Comparison of ENCODE assay signal across 20 mouse cellular contexts in genomic region chr2:85265037-85265524, GRCm38 (mm10).
"Had no signal": no experiment of that assay in that cellular context is flagged by ENCODE, and none has a peak within 500 bp of the region (broad histone marks: within the 10 kb centered on the region; RNA-seq: fewer than 3 reads in every experiment).

No protein-coding gene starts in this region.

- H3K27me3 ChIP-seq: lung, embryonic 15.5 days; megakaryocyte, embryonic 14.5 days; midbrain, embryonic 13.5 days; midbrain, embryonic 15.5 days; neural tube, embryonic 13.5 days; neural tube, embryonic 15.5 days; stomach, embryonic 15.5 days had no signal

- H3K4me3 ChIP-seq: lung, embryonic 15.5 days; megakaryocyte, embryonic 14.5 days; midbrain, embryonic 13.5 days; midbrain, embryonic 15.5 days; myocyte; neural tube, embryonic 13.5 days; neural tube, embryonic 15.5 days; stomach, embryonic 15.5 days had no signal

- H3K36me3 ChIP-seq: lung, embryonic 15.5 days; midbrain, embryonic 13.5 days; midbrain, embryonic 15.5 days; neural tube, embryonic 13.5 days; neural tube, embryonic 15.5 days; stomach, embryonic 15.5 days had no signal

- H3K27ac ChIP-seq: lung, embryonic 15.5 days; macrophage; midbrain, embryonic 13.5 days; midbrain, embryonic 15.5 days; neural tube, embryonic 13.5 days; neural tube, embryonic 15.5 days; stomach, embryonic 15.5 days; stomach, postnatal 0 days had no signal

- H3K9ac ChIP-seq: liver, postnatal 0 days; lung, embryonic 15.5 days; midbrain, embryonic 13.5 days; midbrain, embryonic 15.5 days; neural tube, embryonic 13.5 days; neural tube, embryonic 15.5 days; stomach, embryonic 15.5 days had no signal

- H3K4me1 ChIP-seq: lung, embryonic 15.5 days; megakaryocyte, embryonic 14.5 days; midbrain, embryonic 13.5 days; midbrain, embryonic 15.5 days; neural tube, embryonic 13.5 days; neural tube, embryonic 15.5 days; stomach, embryonic 15.5 days had no signal

- H3K9me3 ChIP-seq: lung, embryonic 15.5 days; megakaryocyte, embryonic 14.5 days; midbrain, embryonic 13.5 days; midbrain, embryonic 15.5 days; neural tube, embryonic 13.5 days; neural tube, embryonic 15.5 days; stomach, embryonic 15.5 days had no signal

- H3K4me2 ChIP-seq: lung, embryonic 15.5 days; midbrain, embryonic 11.5 days; midbrain, embryonic 13.5 days; midbrain, embryonic 15.5 days; neural tube, embryonic 13.5 days; neural tube, embryonic 15.5 days; stomach, embryonic 15.5 days had no signal

- DNase-seq: liver, postnatal 0 days; lung, adult 2 months; lung, postnatal 14 days; lung, postnatal 36 days; right cerebral cortex, postnatal 4 days; thymus, adult 2 months; thymus, postnatal 25 days; thymus, postnatal 4 days had no signal

- ATAC-seq: liver, postnatal 0 days; lung, postnatal 0 days; midbrain, embryonic 13.5 days; midbrain, embryonic 15.5 days had no signal
